Mouse (Mus musculus) lung, postnatal 0 days (tissue): ENCODE measurements at regions not wholly inside any gene's neighbourhood (a gene's known extent, or its start where the extent isn't known, plus 50 kb on each side); places are given as distances from the start of the nearest gene placed in this dataset.

Experiments used
- ATAC-seq: fragments of 200-750 bp; cut with Nextera tagmentation; 2 replicates; pipeline ENCODE4 v1.8.0; 2017; ENCODE audit warnings: moderate library complexity
- DNase-seq: peaks from one replicate; pipeline ENCODE4 v3.0.0-alpha.2; 2016; ENCODE audit warnings: low spot score
- H3K27ac ChIP-seq: fragments of 300-500 bp; sonication (generic); 2 replicates; pipeline ENCODE4 v1.5.1; 2014; ENCODE audit warnings: antibody characterized with exemption, mild to moderate bottlenecking, low read length, mixed read lengths
- H3K27me3 ChIP-seq: fragments of 300-500 bp; sonication (generic); replicated peaks from 2 replicates; pipeline ENCODE4 v1.6.1; 2014; ENCODE audit warnings: low read length, mixed read lengths; ENCODE audit not compliant: insufficient read depth
- H3K36me3 ChIP-seq: fragments of 300-500 bp; sonication (generic); 2 replicates; pipeline ENCODE4 v1.6.1; 2014; ENCODE audit warnings: low read length, mixed read lengths; ENCODE audit not compliant: insufficient read depth
- H3K4me1 ChIP-seq: fragments of 300-500 bp; sonication (generic); 2 replicates; pipeline ENCODE4 v1.6.1; 2014; ENCODE audit warnings: antibody characterized with exemption, low read depth, low read length, mixed read lengths; ENCODE audit not compliant: insufficient read depth
- H3K4me2 ChIP-seq: fragments of 300-500 bp; sonication (generic); replicated peaks from 2 replicates; pipeline ENCODE4 v1.6.1; 2014; ENCODE audit warnings: low read depth, mild to moderate bottlenecking, low read length, moderate library complexity, mixed read lengths
- H3K4me3 ChIP-seq: fragments of 300-500 bp; sonication (generic); 2 replicates; pipeline ENCODE4 v1.5.1; 2014; ENCODE audit warnings: low read depth, low read length
- H3K9ac ChIP-seq: fragments of 300-500 bp; sonication (generic); replicated peaks from 2 replicates; pipeline ENCODE4 v1.6.1; 2014; ENCODE audit warnings: low read depth, mild to moderate bottlenecking
- H3K9me3 ChIP-seq: fragments of 300-500 bp; sonication (generic); 2 replicates; pipeline ENCODE4 v1.6.1; 2016; ENCODE audit warnings: low read length, mixed read lengths
- CTCF ChIP-seq: IDR thresholded peaks from 2 replicates; pipeline ENCODE4 v1.5.1; 2016; ENCODE audit warnings: antibody characterized with exemption, mild to moderate bottlenecking
- EP300 ChIP-seq: IDR thresholded peaks from 2 replicates; pipeline ENCODE4 v1.6.1; 2016; ENCODE audit warnings: antibody characterized with exemption, mild to moderate bottlenecking, control low read depth
- WGBS: fragments of 180-500 bp; shearing (Covaris S2); extraction: QIAGEN DNeasy Blood & Tissue Kit; methylation state at CpG from one replicate; pipeline ENCODE4 v1.1.7; 2014; 5-methylcytosine and 5-hydroxymethylcytosine counted together

- ATAC-seq (no peak), DNase-seq (no peak)
- no peaks in the 10 kb centered on the region for H3K27me3 ChIP-seq
- no peaks in the 10 kb centered on the region for H3K36me3 ChIP-seq
- H3K4me2 ChIP-seq, result no peak overlapping the region
- WGBS, result 18% methylated on average over 7 of the region's 7 CpGs
- H3K4me1 ChIP-seq, result no peaks in the 10 kb centered on the region
- H3K9ac ChIP-seq, result no peak overlapping the region
- TF ChIP-seq CTCF, result no peak
- TF ChIP-seq EP300, result no peak
- H3K27ac ChIP-seq, result no peak overlapping the region
- no peak overlapping the region for H3K4me3 ChIP-seq
- H3K9me3 ChIP-seq, result no peaks in the 10 kb centered on the region
Measured at GRCm38 (mm10) chr12:117465998-117466397, 50.3 kb upstream of the Rapgef5 start.
